Mouse (Mus musculus) hindbrain, embryonic 11.5 days (tissue): ENCODE measurements around the gene Nif3l1. TPM values are rescaled to one million over a fixed set of nuclear protein-coding genes. Genes with fewer than 3 reads are reported as not detected.
A peak's percentile ranks its signal among the peaks of the same experiment; 100 is the strongest.

Source experiments
- ATAC-seq: fragments of 200-750 bp; cut with Nextera tagmentation; 2 replicates; pipeline ENCODE4 v1.8.0; 2017; ENCODE audit warnings: mild to moderate bottlenecking, moderate TSS enrichment, moderate library complexity; ENCODE audit not compliant: low FRiP score
- DNase-seq: peaks from one replicate; pipeline ENCODE4 v3.0.0-alpha.2; 2015; ENCODE audit warnings: low spot score
- H3K27ac ChIP-seq: fragments of 300-500 bp; sonication (generic); 2 replicates; pipeline ENCODE4 v1.5.1; 2014; ENCODE audit warnings: mild to moderate bottlenecking, low read depth, low read length
- H3K27me3 ChIP-seq: fragments of 300-500 bp; sonication (generic); 2 replicates; pipeline ENCODE4 v1.6.1; 2014; ENCODE audit warnings: mild to moderate bottlenecking, low read length, moderate library complexity, mixed read lengths; ENCODE audit not compliant: control insufficient read depth, insufficient read depth
- H3K36me3 ChIP-seq: fragments of 300-500 bp; sonication (generic); 2 replicates; pipeline ENCODE4 v1.6.1; 2014; ENCODE audit warnings: mild to moderate bottlenecking, low read length, moderate library complexity, mixed read lengths; ENCODE audit not compliant: control insufficient read depth, insufficient read depth
- H3K4me1 ChIP-seq: fragments of 300-500 bp; sonication (generic); replicated peaks from 2 replicates; pipeline ENCODE4 v1.6.1; 2014; ENCODE audit warnings: low read length, mixed read lengths; ENCODE audit not compliant: control insufficient read depth, insufficient read depth
- H3K4me2 ChIP-seq: fragments of 300-500 bp; sonication (generic); replicated peaks from 2 replicates; pipeline ENCODE4 v1.6.1; 2014; ENCODE audit warnings: mild to moderate bottlenecking, low read depth, low read length
- H3K4me3 ChIP-seq: fragments of 300-500 bp; sonication (generic); 2 replicates; pipeline ENCODE4 v1.5.1; 2014; ENCODE audit warnings: low read depth, low read length
- H3K9ac ChIP-seq: fragments of 300-500 bp; sonication (generic); 2 replicates; pipeline ENCODE4 v1.6.1; 2014; ENCODE audit warnings: low read depth, low read length
- H3K9me3 ChIP-seq: fragments of 300-500 bp; sonication (generic); 2 replicates; pipeline ENCODE4 v1.6.1; 2016; ENCODE audit warnings: low read length; ENCODE audit not compliant: control insufficient read depth
- WGBS: fragments of 180-500 bp; shearing (Covaris S2); extraction: QIAGEN DNeasy Blood & Tissue Kit; methylation state at CpG from one replicate; pipeline ENCODE4 v1.1.7; 2014; 5-methylcytosine and 5-hydroxymethylcytosine counted together
- polyA plus RNA-seq: library from polyadenylated mRNA; unstranded; fragments of >200 nt; fragmentation: Nextera tagmentation; extraction: Ambion mirVana; gene quantifications from 2 replicates; pipeline ENCODE4 v1.2.1, GENCODE M21; 2014

Nif3l1 gene
- polyA plus RNA-seq, 1 experiment from 2014 or later: 67.2 TPM

DNA sequence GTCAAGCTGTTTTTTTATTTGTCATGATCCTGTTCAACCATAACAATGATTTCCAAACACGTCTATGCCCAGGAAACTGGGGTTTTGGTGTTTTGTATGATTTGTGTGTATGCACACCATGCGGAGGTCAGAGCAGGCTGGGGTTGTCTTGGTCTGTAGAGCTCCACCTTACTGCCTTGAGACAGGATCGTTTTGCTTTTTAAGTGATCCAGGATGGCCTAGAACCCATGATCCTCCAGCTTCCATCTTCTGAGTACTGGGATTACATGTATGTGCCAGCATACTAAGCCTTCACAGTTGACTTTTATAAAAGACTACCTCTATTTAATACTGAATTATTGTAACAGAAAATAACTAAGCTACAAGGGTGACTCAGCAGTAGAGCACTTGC is 34.8 kb upstream of the Nif3l1 start:
- Histone ChIP-seq H3K9me3 (no peaks in the 10 kb centered on the region), H3K4me3 (no peak overlapping the region), H3K4me1 (no peaks in the 10 kb centered on the region), H3K27ac (no peak overlapping the region), H3K27me3 (no peaks in the 10 kb centered on the region), H3K9ac (no peak overlapping the region), H3K4me2 (no peak overlapping the region), H3K36me3 (peaks cover 21% of the 10 kb centered on the region)
- ATAC-seq: no peak
- WGBS: 92% methylated on average over 3 of the region's 3 CpGs
- DNase-seq: no peak

DNA sequence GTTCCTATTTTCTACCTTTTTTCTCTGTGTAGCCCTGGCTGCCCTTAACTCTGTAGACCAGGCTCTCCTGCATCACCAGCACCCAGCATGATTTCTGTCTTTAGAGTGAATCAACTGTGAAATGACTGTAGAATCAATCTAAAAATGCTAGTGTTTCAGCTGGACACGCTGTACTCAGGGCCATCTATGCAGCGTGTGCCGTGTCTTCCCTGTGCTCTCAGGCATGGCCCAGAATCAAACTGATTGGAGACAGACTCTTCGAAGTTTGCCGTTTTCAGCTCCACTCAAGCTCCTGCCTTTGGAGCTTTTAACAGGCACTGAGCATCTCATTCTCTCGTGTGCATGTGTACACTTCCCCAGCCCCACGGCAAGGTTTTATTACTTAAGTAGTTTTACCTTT is 34.2 kb upstream of the Nif3l1 start:
- no peak overlapping the region for H3K4me2 ChIP-seq
- no peak for DNase-seq
- H3K9me3 ChIP-seq: no peaks in the 10 kb centered on the region
- no peak overlapping the region for H3K9ac ChIP-seq
- no peaks in the 10 kb centered on the region for H3K27me3 ChIP-seq
- ATAC-seq: no peak
- no peak overlapping the region for H3K4me3 ChIP-seq
- H3K4me1 ChIP-seq: no peaks in the 10 kb centered on the region
- WGBS: 89% methylated on average over 7 of the region's 7 CpGs
- H3K36me3 ChIP-seq: peaks cover 24% of the 10 kb centered on the region
- H3K27ac ChIP-seq: no peak overlapping the region

DNA sequence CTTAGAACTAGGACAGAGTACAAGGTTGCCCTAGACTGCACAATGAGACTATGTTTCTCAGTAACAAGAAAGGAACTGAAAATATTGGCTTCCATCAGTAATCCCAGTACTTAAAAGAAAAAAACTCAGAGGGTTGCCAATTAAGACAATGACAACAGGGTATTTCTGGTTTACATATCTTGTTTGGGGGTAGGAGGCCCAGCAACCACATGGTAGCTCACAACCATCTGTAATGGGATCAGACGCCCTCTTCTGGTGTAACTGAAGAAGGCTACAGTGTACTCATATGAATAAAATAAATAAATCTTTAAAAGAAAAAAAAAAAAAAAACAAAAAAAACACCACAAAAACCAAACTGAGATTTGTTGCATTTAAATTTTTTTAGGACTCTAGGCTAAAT is 29.5 kb upstream of the Nif3l1 start:
- H3K36me3 ChIP-seq: peaks cover 24% of the 10 kb centered on the region
- no peak for DNase-seq
- H3K4me3 ChIP-seq: no peak overlapping the region
- no peaks in the 10 kb centered on the region for H3K9me3 ChIP-seq
- no peak overlapping the region for H3K9ac ChIP-seq
- no peak overlapping the region for H3K4me2 ChIP-seq
- no peak overlapping the region for H3K27ac ChIP-seq
- no peak for ATAC-seq
- H3K27me3 ChIP-seq: no peaks in the 10 kb centered on the region
- 38% methylated on average over 1 of the region's 1 CpGs for WGBS
- no peaks in the 10 kb centered on the region for H3K4me1 ChIP-seq

DNA sequence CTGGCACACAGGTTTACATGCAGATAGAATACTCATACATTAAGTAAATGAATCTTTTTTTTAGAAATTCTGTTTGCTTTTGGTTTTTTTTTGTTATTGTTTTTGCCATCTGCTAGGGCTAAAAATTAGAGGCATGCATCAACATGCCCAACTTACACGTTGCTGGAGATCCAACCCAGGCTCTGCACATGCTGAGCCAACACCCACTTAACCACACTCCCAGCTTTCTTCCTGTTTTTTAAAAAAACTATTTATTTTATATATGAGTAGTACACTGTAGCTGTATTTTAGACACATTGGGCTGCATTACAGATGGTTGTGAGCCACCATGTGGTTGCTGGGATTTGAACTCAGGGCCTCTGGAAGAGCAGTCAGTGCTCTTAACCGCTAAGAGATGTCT is 28.9 kb upstream of the Nif3l1 start:
- no peaks in the 10 kb centered on the region for H3K9me3 ChIP-seq
- H3K4me2 ChIP-seq: no peak overlapping the region
- no peak overlapping the region for H3K4me3 ChIP-seq
- DNase-seq (no peak), ATAC-seq (no peak)
- no peaks in the 10 kb centered on the region for H3K27me3 ChIP-seq
- H3K4me1 ChIP-seq: no peaks in the 10 kb centered on the region
- no peak overlapping the region for H3K27ac ChIP-seq
- 94% methylated on average over 2 of the region's 2 CpGs for WGBS
- H3K9ac ChIP-seq: no peak overlapping the region
- peaks cover 23% of the 10 kb centered on the region for H3K36me3 ChIP-seq

DNA sequence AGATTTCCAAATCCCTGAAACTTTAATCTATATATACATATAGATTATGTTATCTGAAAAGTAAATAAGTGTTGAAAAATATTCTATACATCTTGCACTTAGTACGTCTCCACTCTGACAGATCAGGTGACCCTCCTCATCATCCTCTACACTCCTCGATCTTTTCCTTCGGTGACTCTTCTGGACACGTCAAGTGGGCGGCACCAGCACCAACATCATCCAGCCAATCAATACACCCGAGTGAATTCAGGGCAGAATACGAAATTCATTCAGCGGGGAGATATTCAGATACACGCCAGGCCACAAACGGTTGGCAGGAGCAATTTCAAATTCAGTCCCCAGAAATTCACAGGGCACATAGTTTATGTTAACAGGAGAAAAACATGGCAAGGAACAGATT is 24.9 kb upstream of the Nif3l1 start:
- ATAC-seq: no peak
- Histone ChIP-seq H3K4me1 (no peaks in the 10 kb centered on the region), H3K36me3 (peaks cover 11% of the 10 kb centered on the region; the same call in 1 of the 2 replicates), H3K9me3 (no peaks in the 10 kb centered on the region), H3K9ac (no peak overlapping the region), H3K27me3 (no peaks in the 10 kb centered on the region), H3K4me2 (no peak overlapping the region), H3K4me3 (no peak overlapping the region), H3K27ac (no peak overlapping the region)
- no peak for DNase-seq
- WGBS: 89% methylated on average over 10 of the region's 10 CpGs

DNA sequence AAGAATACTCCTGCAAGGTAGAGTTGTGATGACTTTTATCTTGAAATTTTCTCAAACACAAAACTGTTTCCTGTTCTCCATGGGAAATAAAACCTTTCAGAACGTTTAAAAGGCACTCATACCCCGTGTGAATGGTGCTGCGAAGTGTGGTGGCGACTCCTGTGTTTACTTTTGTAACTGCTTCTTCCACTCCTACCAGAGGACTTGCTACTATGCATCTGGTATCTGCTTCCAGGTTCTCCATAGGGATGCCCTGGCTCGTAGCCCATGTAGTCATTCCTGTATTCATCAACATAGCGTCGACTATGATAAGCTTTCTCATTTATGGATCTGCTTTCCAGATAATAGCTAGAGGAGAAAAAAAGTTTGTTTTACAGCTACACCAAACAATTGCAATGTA is 24.0 kb upstream of the Nif3l1 start:
- 74% methylated on average over 7 of the region's 7 CpGs for WGBS
- H3K4me2 ChIP-seq: no peak overlapping the region

DNA sequence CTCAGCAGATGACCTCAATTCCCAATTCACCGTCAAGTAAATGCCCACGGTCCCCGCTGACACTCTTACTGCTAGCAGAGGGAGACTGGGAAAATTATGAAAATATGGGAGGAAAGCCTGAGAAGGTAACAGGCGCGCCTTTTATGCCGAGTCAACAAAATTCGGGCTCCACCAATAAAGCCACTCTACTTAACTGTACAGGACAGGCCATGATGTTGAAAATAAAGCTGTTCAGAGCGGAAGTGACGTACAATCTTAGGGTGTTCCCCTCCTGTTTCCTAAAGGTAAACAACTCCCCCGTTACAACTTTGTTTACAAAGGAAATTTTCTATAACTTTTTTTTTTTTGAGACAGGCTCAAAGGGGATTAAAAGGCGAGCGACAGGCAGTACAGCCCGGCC is 22.1 kb upstream of the Nif3l1 start:
- peak overlapping the region; percentile 100 for H3K4me3 ChIP-seq
- DNase-seq (peak; percentile 68), ATAC-seq (peak; percentile 68; the same call in 1 of the 2 replicates)
- peak overlapping the region; percentile 100 for H3K9ac ChIP-seq
- no peaks in the 10 kb centered on the region for H3K4me1 ChIP-seq
- H3K27ac ChIP-seq: no peak overlapping the region
- no peaks in the 10 kb centered on the region for H3K9me3 ChIP-seq
- no peaks in the 10 kb centered on the region for H3K27me3 ChIP-seq
- 13% methylated on average over 13 of the region's 13 CpGs for WGBS
- H3K36me3 ChIP-seq: peaks cover 8% of the 10 kb centered on the region; the same call in 1 of the 2 replicates
- peak overlapping the region; percentile 64 for H3K4me2 ChIP-seq

More for the DNA sequence above, 24.0 kb upstream of the Nif3l1 start:
- Histone ChIP-seq H3K9me3 (no peaks in the 10 kb centered on the region), H3K4me1 (no peaks in the 10 kb centered on the region), H3K4me3 (no peak overlapping the region), H3K27me3 (no peaks in the 10 kb centered on the region), H3K9ac (no peak overlapping the region), H3K27ac (no peak overlapping the region), H3K36me3 (peaks cover 8% of the 10 kb centered on the region; the same call in 1 of the 2 replicates)
- DNase-seq (no peak), ATAC-seq (no peak)

DNA sequence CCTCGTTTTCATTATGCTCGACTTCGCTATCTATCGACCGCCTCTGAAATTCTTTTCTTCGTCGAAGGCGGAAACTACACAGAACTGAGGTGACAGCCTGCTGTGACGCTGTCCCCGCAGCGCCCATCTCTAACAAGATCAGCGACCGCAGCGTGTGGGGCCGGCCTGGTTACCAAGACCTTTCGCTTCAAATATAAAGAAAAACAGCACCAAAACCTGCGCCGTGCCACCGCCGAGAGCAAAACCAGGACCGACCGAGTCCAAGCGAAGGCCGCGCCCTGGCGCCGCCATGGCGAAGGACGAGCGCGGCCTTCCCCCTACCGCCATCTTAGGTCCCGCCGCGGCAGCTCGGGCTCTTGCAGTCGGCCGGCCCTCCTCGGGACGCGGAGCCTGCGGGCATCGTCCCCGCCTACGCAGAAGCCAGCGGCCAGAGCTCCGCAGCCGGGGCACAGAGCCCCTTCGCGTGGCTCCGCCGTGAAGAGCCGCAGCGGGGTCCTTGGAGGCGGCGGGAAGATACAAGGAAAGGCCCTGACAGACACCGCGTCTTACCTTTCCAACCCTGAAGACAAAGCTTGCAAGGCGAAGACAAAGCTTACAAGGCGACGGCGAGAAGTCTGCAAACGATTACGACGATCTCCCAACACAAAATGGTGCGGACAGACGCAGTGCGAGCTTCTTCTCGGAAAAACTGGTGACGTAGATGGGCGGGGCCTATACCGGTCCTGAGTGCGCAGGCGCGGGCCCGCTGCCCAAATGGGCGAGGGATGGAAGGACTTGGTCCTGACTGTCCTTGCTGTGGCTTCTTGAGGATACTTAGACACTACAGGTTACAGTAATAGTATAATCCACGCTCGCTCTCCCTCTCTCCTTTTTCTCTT is 21.3 kb upstream of the Nif3l1 start, which contains the start of gene Clk1:
TSS of gene Clk1 (minus strand) at position 696 of the 878 bp plus-strand sequence.
- Histone ChIP-seq H3K4me3 (peak within 1 kb of the TSS; percentile 100), H3K36me3 (peaks cover 5% of the 10 kb centered on the region; the same call in 1 of the 2 replicates), H3K27me3 (no peaks in the 10 kb centered on the region), H3K4me2 (peak within 1 kb of the TSS; percentile 64), H3K27ac (peak within 1 kb of the TSS; percentile 97), H3K9ac (peak within 1 kb of the TSS; percentile 100), H3K4me1 (no peaks in the 10 kb centered on the region), H3K9me3 (no peaks in the 10 kb centered on the region)
- DNase-seq: peak; percentile 97
- under 1% methylated on average over 76 of the region's 79 CpGs for WGBS
- peak; percentile 97 for ATAC-seq

DNA sequence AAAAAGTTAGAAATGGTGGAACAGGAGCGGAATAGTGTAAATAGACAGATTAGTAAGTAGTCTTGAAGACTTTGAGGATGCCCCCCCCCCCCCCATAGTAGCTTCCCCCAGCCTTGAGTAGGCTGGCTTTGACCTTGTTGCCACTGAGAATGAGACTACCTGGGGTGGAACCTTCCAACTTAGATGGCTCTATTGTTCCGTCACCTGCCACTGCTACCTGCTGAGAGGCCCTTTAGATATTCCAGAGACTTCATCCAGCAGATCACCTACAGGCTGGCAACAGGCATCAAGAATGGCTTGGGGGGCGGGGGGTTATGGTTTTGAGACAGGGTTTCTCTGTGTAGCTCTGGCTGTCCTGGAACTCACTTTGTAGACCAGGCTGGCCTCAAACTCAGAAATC is 20.4 kb upstream of the Nif3l1 start:
- no peak overlapping the region for H3K4me2 ChIP-seq

More for the DNA sequence above, 20.4 kb upstream of the Nif3l1 start:
- 75% methylated on average over 3 of the region's 3 CpGs for WGBS
- DNase-seq (no peak), ATAC-seq (no peak)
- Histone ChIP-seq H3K9ac (no peak overlapping the region), H3K9me3 (no peaks in the 10 kb centered on the region), H3K27ac (no peak overlapping the region), H3K27me3 (no peaks in the 10 kb centered on the region), H3K4me1 (no peaks in the 10 kb centered on the region), H3K36me3 (peaks cover 2% of the 10 kb centered on the region; the same call in 1 of the 2 replicates), H3K4me3 (no peak overlapping the region)
